Mouse (Mus musculus): Measurements from ENCODE around the gene Ndufb4. TPM values are rescaled to one million over a fixed set of nuclear protein-coding genes. Genes with fewer than 3 reads are reported as not detected.

Gene Ndufb4
- polyA plus RNA-seq, 1 experiment from 2014 or later = 88.8 TPM

- H3K36me3 ChIP-seq (ENCODE audit: control insufficient read depth, insufficient read depth, low read length) = no peaks in the 10 kb centered on the region
- H3K9ac ChIP-seq (ENCODE audit: low read depth, low read length) = no peak overlapping the region
- H3K9me3 ChIP-seq (replicated peaks; ENCODE audit: control insufficient read depth, low read length) = no peaks in the 10 kb centered on the region
- no peak overlapping the region for H3K4me2 ChIP-seq
- WGBS (ENCODE audit: insufficient replicate concordance) = 63% methylated on average over 8 of the region's 8 CpGs
- no peak for ATAC-seq (replicated peaks; ENCODE audit: insufficient number of reproducible peaks, low FRiP score, low TSS enrichment)
- no peak overlapping the region for H3K4me3 ChIP-seq (ENCODE audit: low read depth, low read length)
- H3K27ac ChIP-seq (ENCODE audit: low read depth, low read length) = peak overlapping the region; percentile 50
- H3K27me3 ChIP-seq (ENCODE audit: control insufficient read depth, insufficient read depth, low read length) = no peaks in the 10 kb centered on the region
- H3K4me1 ChIP-seq (ENCODE audit: control insufficient read depth, insufficient read depth, low read length) = peaks cover 39% of the 10 kb centered on the region
Measured at GRCm38 (mm10) chr16:37689251-37689926, 35.1 kb upstream of the Ndufb4 start.

GRCm38 (mm10) chr16:37688181-37688580 lies 33.9 kb upstream of the Ndufb4 start:
- no peaks in the 10 kb centered on the region for H3K36me3 ChIP-seq (ENCODE audit: control insufficient read depth, insufficient read depth, low read length)
- H3K4me1 ChIP-seq (ENCODE audit: control insufficient read depth, insufficient read depth, low read length) = peaks cover 45% of the 10 kb centered on the region
- 61% methylated on average over 2 of the region's 2 CpGs for WGBS (ENCODE audit: insufficient replicate concordance)
- H3K9ac ChIP-seq (ENCODE audit: low read depth, low read length) = no peak overlapping the region
- ATAC-seq (replicated peaks; ENCODE audit: insufficient number of reproducible peaks, low FRiP score, low TSS enrichment) = no peak
- no peak overlapping the region for H3K27ac ChIP-seq (ENCODE audit: low read depth, low read length)
- H3K27me3 ChIP-seq (ENCODE audit: control insufficient read depth, insufficient read depth, low read length) = no peaks in the 10 kb centered on the region
- H3K4me3 ChIP-seq (ENCODE audit: low read depth, low read length) = no peak overlapping the region
- H3K9me3 ChIP-seq (replicated peaks; ENCODE audit: control insufficient read depth, low read length) = no peaks in the 10 kb centered on the region
- H3K4me2 ChIP-seq = no peak overlapping the region

DNA sequence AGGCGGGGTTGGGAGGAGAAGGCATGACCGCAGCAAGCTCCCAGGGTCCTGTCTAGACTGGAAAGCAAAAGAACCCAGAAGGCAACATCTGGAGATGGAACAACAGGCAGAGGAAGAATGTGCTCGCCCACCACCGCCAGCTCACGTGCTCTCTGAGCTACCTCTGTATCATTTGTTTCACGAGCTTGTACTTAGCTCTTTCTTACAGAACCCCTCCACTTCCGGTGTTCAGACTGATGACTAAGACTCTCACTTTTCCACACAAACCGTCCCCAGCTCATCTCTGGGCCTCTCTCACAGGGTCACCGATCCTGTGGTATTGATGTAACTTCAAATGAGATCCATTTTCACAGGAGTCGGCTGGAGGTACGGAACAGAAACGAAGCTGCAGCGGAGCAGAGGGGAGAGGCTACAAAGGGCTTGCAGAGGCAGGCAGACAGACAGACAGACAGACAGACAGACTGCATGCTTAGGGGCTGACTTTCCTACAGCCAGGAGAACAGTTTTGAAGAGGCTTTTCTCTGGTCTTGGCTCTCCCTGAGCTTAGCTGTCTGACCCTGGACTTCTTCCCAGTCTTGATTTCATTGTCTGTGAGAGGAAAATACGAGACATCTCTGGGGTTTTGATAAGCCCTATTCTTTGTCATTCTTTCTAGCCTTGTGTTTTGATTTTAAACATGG lies 33.2 kb upstream of the Ndufb4 start:
- peaks cover 49% of the 10 kb centered on the region for H3K4me1 ChIP-seq (ENCODE audit: control insufficient read depth, insufficient read depth, low read length)
- no peak overlapping the region for H3K4me3 ChIP-seq (ENCODE audit: low read depth, low read length)
- H3K36me3 ChIP-seq (ENCODE audit: control insufficient read depth, insufficient read depth, low read length) = no peaks in the 10 kb centered on the region
- H3K27ac ChIP-seq (ENCODE audit: low read depth, low read length) = peak overlapping the region; percentile 43
- H3K9me3 ChIP-seq (replicated peaks; ENCODE audit: control insufficient read depth, low read length) = no peaks in the 10 kb centered on the region
- no peak for ATAC-seq (replicated peaks; ENCODE audit: insufficient number of reproducible peaks, low FRiP score, low TSS enrichment)
- no peaks in the 10 kb centered on the region for H3K27me3 ChIP-seq (ENCODE audit: control insufficient read depth, insufficient read depth, low read length)
- WGBS (ENCODE audit: insufficient replicate concordance) = 60% methylated on average over 14 of the region's 14 CpGs
- H3K4me2 ChIP-seq = peak overlapping the region; percentile 4; the same call in 1 of the 2 replicates
- H3K9ac ChIP-seq (ENCODE audit: low read depth, low read length) = no peak overlapping the region

GRCm38 (mm10) chr16:37686834-37687233 lies 32.6 kb upstream of the Ndufb4 start:
- WGBS (ENCODE audit: insufficient replicate concordance) = 45% methylated on average over 12 of the region's 12 CpGs
- H3K9ac ChIP-seq (ENCODE audit: low read depth, low read length) = no peak overlapping the region
- H3K4me3 ChIP-seq (ENCODE audit: low read depth, low read length) = no peak overlapping the region
- H3K4me1 ChIP-seq (ENCODE audit: control insufficient read depth, insufficient read depth, low read length) = peaks cover 49% of the 10 kb centered on the region
- ATAC-seq (replicated peaks; ENCODE audit: insufficient number of reproducible peaks, low FRiP score, low TSS enrichment) = no peak
- H3K27ac ChIP-seq (ENCODE audit: low read depth, low read length) = peak overlapping the region; percentile 43; the same call in 1 of the 2 replicates
- no peaks in the 10 kb centered on the region for H3K36me3 ChIP-seq (ENCODE audit: control insufficient read depth, insufficient read depth, low read length)
- H3K27me3 ChIP-seq (ENCODE audit: control insufficient read depth, insufficient read depth, low read length) = no peaks in the 10 kb centered on the region
- H3K4me2 ChIP-seq = peak overlapping the region; percentile 4; the same call in 1 of the 2 replicates
- H3K9me3 ChIP-seq (replicated peaks; ENCODE audit: control insufficient read depth, low read length) = no peaks in the 10 kb centered on the region

- Histone ChIP-seq H3K4me2 (no peak overlapping the region), H3K9me3 (replicated peaks; ENCODE audit: control insufficient read depth, low read length) (no peaks in the 10 kb centered on the region), H3K27ac (ENCODE audit: low read depth, low read length) (no peak overlapping the region), H3K4me1 (ENCODE audit: control insufficient read depth, insufficient read depth, low read length) (peaks cover 47% of the 10 kb centered on the region), H3K27me3 (ENCODE audit: control insufficient read depth, insufficient read depth, low read length) (no peaks in the 10 kb centered on the region), H3K9ac (ENCODE audit: low read depth, low read length) (0 out of 2 replicates have a peak overlapping the region, but pooled peaks have one; percentile 68), H3K36me3 (ENCODE audit: control insufficient read depth, insufficient read depth, low read length) (no peaks in the 10 kb centered on the region), H3K4me3 (ENCODE audit: low read depth, low read length) (no peak overlapping the region)
- no peak for ATAC-seq (replicated peaks; ENCODE audit: insufficient number of reproducible peaks, low FRiP score, low TSS enrichment)
- WGBS (ENCODE audit: insufficient replicate concordance) = 69% methylated on average over 6 of the region's 6 CpGs
Measured at GRCm38 (mm10) chr16:37685946-37686600, 31.8 kb upstream of the Ndufb4 start.

DNA sequence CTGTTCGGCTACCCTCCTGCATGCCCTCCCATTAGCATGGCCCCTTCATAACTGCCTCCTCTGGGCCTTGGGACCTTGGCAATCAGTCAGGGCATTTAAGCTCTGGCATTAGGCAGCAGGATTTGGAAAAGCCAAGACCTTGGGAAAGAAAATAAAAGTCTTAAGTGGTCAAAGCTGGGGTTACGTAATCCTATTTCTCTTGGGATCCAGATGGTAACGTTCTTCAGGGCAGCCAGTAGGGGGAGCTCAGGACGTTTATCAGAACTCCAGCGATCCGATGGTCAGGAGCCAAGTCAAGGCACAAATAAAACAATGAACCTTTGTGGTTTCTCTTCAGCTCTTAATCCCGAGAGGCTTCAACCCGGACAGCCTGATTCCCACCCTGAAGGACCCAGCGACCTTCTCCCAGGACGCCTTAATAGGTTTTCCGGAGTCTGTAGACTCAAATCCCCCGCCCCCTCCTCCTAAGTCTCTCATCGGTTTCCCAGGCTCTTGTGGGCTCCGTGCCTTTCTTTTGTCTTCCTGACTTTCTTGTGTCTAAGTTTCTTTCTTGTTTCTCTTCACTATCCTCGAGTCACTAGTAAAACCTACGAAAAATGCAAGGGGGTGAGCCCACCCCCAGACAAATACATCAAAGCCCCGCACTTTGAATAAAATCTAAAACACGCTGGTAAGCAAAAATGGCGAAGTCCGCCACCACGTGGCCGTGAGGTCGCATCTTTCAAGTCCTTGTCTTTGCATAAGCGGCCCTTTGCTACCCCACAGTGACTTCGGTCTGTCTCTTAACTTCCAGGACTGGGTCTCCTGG lies 30.6 kb upstream of the Ndufb4 start:
- H3K9me3 ChIP-seq (replicated peaks; ENCODE audit: control insufficient read depth, low read length) = no peaks in the 10 kb centered on the region
- 2% methylated on average over 25 of the region's 25 CpGs for WGBS (ENCODE audit: insufficient replicate concordance)
- peak overlapping the region; percentile 62 for H3K27ac ChIP-seq (ENCODE audit: low read depth, low read length)
- peaks cover 37% of the 10 kb centered on the region for H3K4me1 ChIP-seq (ENCODE audit: control insufficient read depth, insufficient read depth, low read length)
- H3K36me3 ChIP-seq (ENCODE audit: control insufficient read depth, insufficient read depth, low read length) = no peaks in the 10 kb centered on the region
- 0 out of 2 replicates have a peak, but pooled peaks have one; percentile 11 for ATAC-seq (replicated peaks; ENCODE audit: insufficient number of reproducible peaks, low FRiP score, low TSS enrichment)
- H3K4me2 ChIP-seq = peak overlapping the region; percentile 59
- peak overlapping the region; percentile 68 for H3K9ac ChIP-seq (ENCODE audit: low read depth, low read length)
- H3K27me3 ChIP-seq (ENCODE audit: control insufficient read depth, insufficient read depth, low read length) = no peaks in the 10 kb centered on the region
- H3K4me3 ChIP-seq (ENCODE audit: low read depth, low read length) = peak overlapping the region; percentile 32

- no peak for ATAC-seq (replicated peaks; ENCODE audit: insufficient number of reproducible peaks, low FRiP score, low TSS enrichment)
- no peaks in the 10 kb centered on the region for H3K9me3 ChIP-seq (replicated peaks; ENCODE audit: control insufficient read depth, low read length)
- H3K9ac ChIP-seq (ENCODE audit: low read depth, low read length) = no peak overlapping the region
- H3K27ac ChIP-seq (ENCODE audit: low read depth, low read length) = peak overlapping the region; percentile 62
- H3K4me3 ChIP-seq (ENCODE audit: low read depth, low read length) = 0 out of 2 replicates have a peak overlapping the region, but pooled peaks have one; percentile 14
- peak overlapping the region; percentile 59 for H3K4me2 ChIP-seq
- peaks cover 31% of the 10 kb centered on the region for H3K4me1 ChIP-seq (ENCODE audit: control insufficient read depth, insufficient read depth, low read length)
- no peaks in the 10 kb centered on the region for H3K36me3 ChIP-seq (ENCODE audit: control insufficient read depth, insufficient read depth, low read length)
- 8% methylated on average over 8 of the region's 8 CpGs for WGBS (ENCODE audit: insufficient replicate concordance)
- H3K27me3 ChIP-seq (ENCODE audit: control insufficient read depth, insufficient read depth, low read length) = no peaks in the 10 kb centered on the region
Measured at GRCm38 (mm10) chr16:37684259-37684633, 30.0 kb upstream of the Ndufb4 start.

Data from heart, embryonic 11.5 days (tissue).